Mouse (Mus musculus): ENCODE measurements around the gene Osbpl6.

Gene Osbpl6

GRCm38 (mm10) chr2:76449836-76450355, 43.6 kb downstream of the Osbpl6 start:
- TF ChIP-seq GATA4 (IDR thresholded peaks at IDR 0.05; ENCODE audit: insufficient replicate concordance, low read length): no peak

DNA sequence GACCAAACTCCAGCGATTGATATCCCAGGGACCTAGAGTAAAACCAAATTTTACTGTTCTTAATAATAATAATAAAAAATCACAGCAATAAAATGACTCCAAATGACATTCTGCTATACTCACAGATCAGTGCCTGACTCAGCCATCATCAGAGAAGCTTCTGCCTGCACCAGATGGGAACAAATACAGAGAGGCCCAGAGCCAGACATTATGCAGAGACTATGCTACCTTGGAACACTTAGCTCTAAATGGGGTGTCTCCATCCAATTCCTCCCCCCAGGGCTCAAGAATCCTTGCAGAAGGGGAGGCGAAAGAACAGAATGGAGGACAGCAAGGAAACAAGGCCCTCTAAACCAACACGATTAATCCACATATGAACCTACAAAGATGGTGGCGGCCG, 60.4 kb downstream of the Osbpl6 start:
- no peak for TF ChIP-seq GATA4 (IDR thresholded peaks at IDR 0.05; ENCODE audit: insufficient replicate concordance, low read length)

GRCm38 (mm10) chr2:76468204-76468603, 61.9 kb downstream of the Osbpl6 start:
- no peak for TF ChIP-seq GATA4 (IDR thresholded peaks at IDR 0.05; ENCODE audit: insufficient replicate concordance, low read length)

- no peak for TF ChIP-seq GATA4 (IDR thresholded peaks at IDR 0.05; ENCODE audit: insufficient replicate concordance, low read length)
Measured at GRCm38 (mm10) chr2:76469091-76469750, 62.9 kb downstream of the Osbpl6 start.

DNA sequence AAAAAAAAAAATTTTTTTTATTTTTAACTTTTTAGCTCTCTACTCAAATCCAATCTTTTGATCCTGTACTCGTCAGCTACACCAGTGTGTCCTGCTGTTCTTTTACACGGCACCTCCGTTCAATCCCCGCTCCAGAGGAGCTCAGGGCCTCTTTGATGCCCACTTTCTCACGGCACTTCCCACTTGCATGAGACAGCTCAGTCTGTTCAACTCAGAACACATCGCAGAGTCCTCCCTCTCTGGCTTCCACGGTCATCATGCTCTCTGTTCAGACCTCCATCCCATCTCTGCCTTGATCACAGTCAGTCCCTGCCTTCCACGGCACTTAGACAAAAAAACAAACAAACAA, 63.4 kb downstream of the Osbpl6 start:
- no peak for TF ChIP-seq GATA4 (IDR thresholded peaks at IDR 0.05; ENCODE audit: insufficient replicate concordance, low read length)

DNA sequence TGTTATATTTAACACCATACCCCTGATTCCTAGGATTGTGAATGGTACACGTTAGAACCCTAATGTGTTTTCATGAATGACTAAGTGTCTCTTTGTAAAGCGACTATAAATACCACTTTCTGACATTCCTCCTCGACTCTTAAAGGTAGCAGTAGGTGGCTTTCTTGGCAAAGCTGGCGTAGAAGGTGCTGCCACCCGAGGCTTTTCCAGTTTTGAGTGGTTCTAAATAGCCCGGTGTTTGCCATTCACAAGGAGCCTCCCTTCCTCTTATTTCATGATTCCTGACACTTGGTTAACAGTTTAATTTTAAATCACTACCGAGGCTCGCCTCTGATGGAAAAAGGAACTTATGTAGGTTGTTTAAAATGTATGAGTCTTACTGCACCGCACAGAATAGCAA, 64.1 kb downstream of the Osbpl6 start:
- TF ChIP-seq GATA4 (IDR thresholded peaks at IDR 0.05; ENCODE audit: insufficient replicate concordance, low read length): no peak

- no peak for TF ChIP-seq GATA4 (IDR thresholded peaks at IDR 0.05; ENCODE audit: insufficient replicate concordance, low read length)
Measured at GRCm38 (mm10) chr2:76475788-76476187, 69.5 kb downstream of the Osbpl6 start.

DNA sequence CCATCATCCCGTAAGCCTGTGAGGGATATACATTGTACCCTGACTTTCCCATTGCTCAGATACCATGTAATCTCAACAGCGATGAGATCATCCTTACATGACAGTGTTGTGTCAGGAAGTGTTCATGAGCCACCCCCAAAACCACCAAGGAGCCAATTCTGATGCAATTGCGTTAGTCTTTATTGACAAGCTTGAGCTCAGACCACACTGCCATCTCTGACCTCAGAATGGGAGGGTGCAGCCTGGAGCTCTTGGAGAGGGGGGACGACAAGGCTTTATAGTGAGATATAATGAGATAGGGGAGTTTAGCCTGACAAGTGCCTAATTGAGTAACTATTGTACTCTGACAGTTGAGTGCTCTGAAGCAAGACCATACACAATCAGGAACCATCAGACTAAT, 82.5 kb downstream of the Osbpl6 start:
- no peak for TF ChIP-seq GATA4 (IDR thresholded peaks at IDR 0.05; ENCODE audit: insufficient replicate concordance, low read length)

GRCm38 (mm10) chr2:76490198-76490597, 83.9 kb downstream of the Osbpl6 start:
- TF ChIP-seq GATA4 (IDR thresholded peaks at IDR 0.05; ENCODE audit: insufficient replicate concordance, low read length): no peak

- no peak for TF ChIP-seq GATA4 (IDR thresholded peaks at IDR 0.05; ENCODE audit: insufficient replicate concordance, low read length)
Measured at GRCm38 (mm10) chr2:76491371-76491770, 85.1 kb downstream of the Osbpl6 start.

- no peak for TF ChIP-seq GATA4 (IDR thresholded peaks at IDR 0.05; ENCODE audit: insufficient replicate concordance, low read length)
Measured at GRCm38 (mm10) chr2:76492224-76492623, 85.9 kb downstream of the Osbpl6 start.

- no peak for TF ChIP-seq GATA4 (IDR thresholded peaks at IDR 0.05; ENCODE audit: insufficient replicate concordance, low read length)
Measured at GRCm38 (mm10) chr2:76496006-76496748, 89.9 kb downstream of the Osbpl6 start.

GRCm38 (mm10) chr2:76496749-76497140, 90.4 kb downstream of the Osbpl6 start:
- TF ChIP-seq GATA4 (IDR thresholded peaks at IDR 0.05; ENCODE audit: insufficient replicate concordance, low read length): no peak

DNA sequence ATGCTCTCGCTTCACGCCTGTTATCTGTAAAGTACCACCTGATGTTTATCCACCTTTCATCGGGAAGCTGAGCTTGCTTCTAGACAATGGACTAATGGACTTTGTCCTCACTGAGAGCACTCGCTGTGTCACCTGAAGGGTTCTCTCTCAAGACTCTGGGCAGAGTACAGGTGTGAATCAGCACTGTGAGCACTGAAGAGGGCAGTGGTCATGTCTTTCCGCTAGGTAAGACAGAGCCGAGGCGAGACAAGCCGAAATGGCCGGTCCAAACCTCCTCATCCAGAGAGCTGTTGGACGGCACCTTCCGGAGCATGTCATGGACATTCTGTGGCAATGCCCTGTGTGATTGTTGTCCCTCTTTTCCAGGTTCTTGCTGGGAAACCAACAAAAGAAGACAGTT, 92.6 kb downstream of the Osbpl6 start:
- TF ChIP-seq GATA4 (IDR thresholded peaks at IDR 0.05; ENCODE audit: insufficient replicate concordance, low read length): no peak

DNA sequence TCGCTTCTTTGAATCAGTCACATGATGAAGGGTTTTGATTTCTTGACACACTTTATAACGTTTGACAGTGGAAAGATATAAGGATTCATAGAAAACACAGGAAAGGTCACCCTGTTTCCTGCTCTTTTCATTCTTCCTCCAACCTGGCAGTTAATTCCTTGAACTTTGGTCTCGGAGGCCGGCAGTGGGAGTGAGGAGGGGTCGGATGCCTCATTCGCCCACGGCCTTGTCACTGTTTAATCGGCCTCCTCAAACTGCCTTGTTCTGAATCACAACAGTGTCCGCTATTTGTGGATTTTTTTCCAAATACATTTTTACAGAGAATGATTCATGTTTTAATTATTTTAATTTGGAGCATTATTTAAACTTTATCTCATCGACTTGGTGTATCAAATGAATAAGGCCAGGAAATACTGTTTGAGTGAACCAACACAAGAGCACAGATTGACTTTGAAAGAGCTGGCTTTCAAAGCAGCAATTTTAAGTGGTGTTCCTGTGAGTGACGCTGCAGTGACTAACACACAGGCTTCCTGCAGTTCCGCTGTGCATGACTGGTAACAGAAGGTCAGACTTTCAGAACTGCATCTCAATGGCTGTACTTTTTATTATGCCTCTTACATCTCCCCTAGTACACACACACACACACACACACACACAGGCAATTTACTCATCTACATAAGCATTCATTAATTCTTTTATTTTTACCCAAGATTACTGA, 98.0 kb downstream of the Osbpl6 start:
- no peak for TF ChIP-seq GATA4 (IDR thresholded peaks at IDR 0.05; ENCODE audit: insufficient replicate concordance, low read length)

DNA sequence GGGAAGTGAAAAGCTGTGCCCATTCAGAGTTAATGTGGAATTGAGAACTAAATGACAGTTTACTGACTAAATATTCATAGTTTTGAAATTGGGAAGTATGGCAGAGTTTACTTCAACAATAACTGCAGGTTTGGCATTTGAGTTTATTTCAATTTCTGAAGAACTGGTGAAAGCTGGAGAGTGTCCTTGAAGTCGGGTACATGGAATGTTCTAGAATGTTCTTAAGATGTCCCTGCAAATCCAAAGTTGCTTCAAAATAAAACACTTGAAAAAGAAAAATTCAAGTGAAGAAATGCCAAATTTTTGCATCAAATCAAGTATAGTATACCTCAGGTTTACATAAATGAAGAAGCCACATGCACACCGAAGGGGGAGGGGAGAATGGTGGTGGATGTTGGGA, 98.7 kb downstream of the Osbpl6 start:
- TF ChIP-seq GATA4 (IDR thresholded peaks at IDR 0.05; ENCODE audit: insufficient replicate concordance, low read length): no peak

Measured in liver, adult (tissue).